Mouse (Mus musculus) olfactory bulb, adult 2 months (tissue): ENCODE measurements at regions not wholly inside any gene's neighbourhood (a gene's known extent, or its start where the extent isn't known, plus 50 kb on each side); places are given as distances from the start of the nearest gene placed in this dataset.

Experiments
- CTCF ChIP-seq: fragments of 200-500 bp; IDR thresholded peaks from 2 replicates; pipeline ENCODE4 v1.5.1; 2012; ENCODE audit warnings: low read depth, mild to moderate bottlenecking, low read length, moderate library complexity; ENCODE audit not compliant: insufficient read depth
- POLR2A ChIP-seq: fragments of 200-500 bp; IDR thresholded peaks from 2 replicates; pipeline ENCODE4 v1.6.1; 2012; ENCODE audit warnings: mild to moderate bottlenecking, low read depth, low read length, moderate library complexity; ENCODE audit not compliant: insufficient read depth

GRCm38 (mm10) chr13:102586215-102586614 lies 107.1 kb upstream of the Cd180 start:
- no peak for TF ChIP-seq CTCF
- TF ChIP-seq POLR2A, result no peak
